Mouse (Mus musculus) neural tube, embryonic 15.5 days (tissue): ENCODE measurements at regions not wholly inside any gene's neighbourhood (a gene's known extent, or its start where the extent isn't known, plus 50 kb on each side); places are given as distances from the start of the nearest gene placed in this dataset.

ENCODE experiments used
- ATAC-seq: fragments of 200-750 bp; cut with Nextera tagmentation; 2 replicates; pipeline ENCODE4 v1.8.0; 2017; ENCODE audit warnings: mild to moderate bottlenecking, moderate TSS enrichment, moderate library complexity; ENCODE audit not compliant: low FRiP score
- H3K27ac ChIP-seq: fragments of 300-500 bp; sonication (generic); replicated peaks from 2 replicates; pipeline ENCODE4 v1.5.1; 2015; ENCODE audit warnings: mild to moderate bottlenecking, inconsistent platforms
- H3K27me3 ChIP-seq: fragments of 300-500 bp; sonication (generic); replicated peaks from 2 replicates; pipeline ENCODE4 v1.6.1; 2015; ENCODE audit warnings: inconsistent platforms
- H3K36me3 ChIP-seq: fragments of 300-500 bp; sonication (generic); 2 replicates; pipeline ENCODE4 v1.6.1; 2015; ENCODE audit warnings: inconsistent platforms
- H3K4me1 ChIP-seq: fragments of 300-500 bp; sonication (generic); 2 replicates; pipeline ENCODE4 v1.6.1; 2015; ENCODE audit warnings: inconsistent platforms
- H3K4me2 ChIP-seq: fragments of 300-500 bp; sonication (generic); 2 replicates; pipeline ENCODE4 v1.6.1; 2015; ENCODE audit warnings: inconsistent platforms, mild to moderate bottlenecking, moderate library complexity
- H3K4me3 ChIP-seq: fragments of 300-500 bp; sonication (generic); replicated peaks from 2 replicates; pipeline ENCODE4 v1.5.1; 2015; ENCODE audit warnings: mild to moderate bottlenecking, inconsistent platforms
- H3K9ac ChIP-seq: fragments of 300-500 bp; sonication (generic); replicated peaks from 2 replicates; pipeline ENCODE4 v1.6.1; 2015; ENCODE audit warnings: mild to moderate bottlenecking, inconsistent platforms
- H3K9me3 ChIP-seq: fragments of 300-500 bp; sonication (generic); replicated peaks from 2 replicates; pipeline ENCODE4 v1.6.1; 2016; ENCODE audit warnings: inconsistent platforms
- WGBS: fragments of 180-500 bp; shearing (Covaris S2); methylation state at CpG from one replicate; pipeline ENCODE4 v1.1.7; 2015; ENCODE audit warnings: mixed read lengths; 5-methylcytosine and 5-hydroxymethylcytosine counted together

- Histone ChIP-seq H3K9me3 (no peaks in the 10 kb centered on the region), H3K4me2 (no peak overlapping the region), H3K4me3 (no peak overlapping the region), H3K4me1 (peaks cover 3% of the 10 kb centered on the region; the same call in 1 of the 2 replicates), H3K36me3 (no peaks in the 10 kb centered on the region), H3K27ac (no peak overlapping the region), H3K27me3 (no peaks in the 10 kb centered on the region), H3K9ac (no peak overlapping the region)
- no peak for ATAC-seq
- 42% methylated on average over 6 of the region's 6 CpGs for WGBS
These were observed 556.3 kb upstream of the Slc39a10 start for GRCm38 (mm10) chr1:47448737-47449489.

DNA sequence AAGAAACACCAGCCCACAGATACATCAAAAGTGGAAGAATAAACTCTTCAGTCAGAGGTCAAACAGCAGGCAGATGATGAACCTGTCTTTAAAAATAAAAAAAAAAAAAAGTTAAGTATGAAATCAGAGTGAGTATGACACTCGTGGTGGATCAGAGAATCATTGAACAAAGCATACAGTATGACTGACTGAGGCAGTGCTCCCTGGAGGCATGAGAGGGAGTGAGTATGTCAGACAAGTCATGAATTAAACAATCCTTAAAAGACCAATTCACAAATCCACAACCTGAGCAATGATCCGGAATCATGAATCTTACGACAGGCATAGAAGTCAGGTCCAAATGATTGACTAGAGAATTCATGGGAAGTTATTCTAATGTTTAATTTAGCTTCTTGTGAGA is 555.4 kb upstream of the Slc39a10 start:
- WGBS = 36% methylated on average over 3 of the region's 3 CpGs
- H3K9me3 ChIP-seq = no peaks in the 10 kb centered on the region
- H3K4me1 ChIP-seq = peaks cover 3% of the 10 kb centered on the region; the same call in 1 of the 2 replicates
- H3K4me3 ChIP-seq = no peak overlapping the region
- H3K36me3 ChIP-seq = no peaks in the 10 kb centered on the region
- H3K4me2 ChIP-seq = no peak overlapping the region
- no peak overlapping the region for H3K27ac ChIP-seq
- no peak for ATAC-seq
- no peaks in the 10 kb centered on the region for H3K27me3 ChIP-seq
- H3K9ac ChIP-seq = no peak overlapping the region

DNA sequence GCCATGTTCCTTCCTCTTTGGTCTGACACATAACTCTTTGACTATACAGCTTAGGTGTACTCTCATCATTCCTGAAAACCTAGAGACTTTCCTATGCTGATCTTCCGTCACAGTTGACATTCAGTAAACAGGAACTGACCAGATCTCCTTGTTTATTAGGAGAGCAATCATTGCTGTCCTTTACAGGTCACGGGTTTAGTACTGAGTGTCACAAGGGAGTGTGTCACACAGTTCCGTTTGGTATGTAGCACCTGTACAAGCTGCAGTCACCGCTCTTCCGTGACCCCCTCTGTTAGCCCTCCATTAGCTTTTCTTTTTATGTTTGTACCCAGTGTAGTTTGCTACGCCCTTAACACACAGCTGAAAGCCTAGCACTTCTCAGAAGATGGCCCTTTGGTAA is 553.4 kb upstream of the Slc39a10 start:
- Histone ChIP-seq H3K36me3 (no peaks in the 10 kb centered on the region), H3K9me3 (no peaks in the 10 kb centered on the region), H3K4me2 (no peak overlapping the region), H3K27me3 (no peaks in the 10 kb centered on the region), H3K27ac (no peak overlapping the region), H3K9ac (no peak overlapping the region), H3K4me3 (no peak overlapping the region), H3K4me1 (peaks cover 3% of the 10 kb centered on the region; the same call in 1 of the 2 replicates)
- WGBS = 23% methylated on average over 6 of the region's 6 CpGs
- ATAC-seq = 0 out of 2 replicates have a peak, but pooled peaks have one; percentile 50

- H3K27ac ChIP-seq = no peak overlapping the region
- H3K9ac ChIP-seq = no peak overlapping the region
- H3K4me3 ChIP-seq = no peak overlapping the region
- H3K27me3 ChIP-seq = no peaks in the 10 kb centered on the region
- no peaks in the 10 kb centered on the region for H3K4me1 ChIP-seq
- H3K9me3 ChIP-seq = no peaks in the 10 kb centered on the region
- H3K36me3 ChIP-seq = no peaks in the 10 kb centered on the region
- 85% methylated on average over 1 of the region's 1 CpGs for WGBS
- H3K4me2 ChIP-seq = no peak overlapping the region
- no peak for ATAC-seq
These were observed 540.2 kb upstream of the Slc39a10 start for GRCm38 (mm10) chr1:47432829-47433228.

GRCm38 (mm10) chr1:47405164-47405563 is 512.5 kb upstream of the Slc39a10 start:
- Histone ChIP-seq H3K36me3 (no peaks in the 10 kb centered on the region), H3K4me3 (no peak overlapping the region), H3K9me3 (no peaks in the 10 kb centered on the region), H3K4me1 (no peaks in the 10 kb centered on the region), H3K4me2 (no peak overlapping the region), H3K27me3 (no peaks in the 10 kb centered on the region), H3K27ac (no peak overlapping the region), H3K9ac (no peak overlapping the region)
- WGBS = 73% methylated on average over 1 of the region's 1 CpGs
- ATAC-seq = no peak

- ATAC-seq = no peak
- Histone ChIP-seq H3K4me3 (no peak overlapping the region), H3K4me2 (no peak overlapping the region), H3K9me3 (no peaks in the 10 kb centered on the region), H3K27ac (no peak overlapping the region), H3K4me1 (no peaks in the 10 kb centered on the region), H3K36me3 (no peaks in the 10 kb centered on the region), H3K27me3 (no peaks in the 10 kb centered on the region), H3K9ac (no peak overlapping the region)
These were observed 493.9 kb upstream of the Slc39a10 start for GRCm38 (mm10) chr1:47386579-47386978.

DNA sequence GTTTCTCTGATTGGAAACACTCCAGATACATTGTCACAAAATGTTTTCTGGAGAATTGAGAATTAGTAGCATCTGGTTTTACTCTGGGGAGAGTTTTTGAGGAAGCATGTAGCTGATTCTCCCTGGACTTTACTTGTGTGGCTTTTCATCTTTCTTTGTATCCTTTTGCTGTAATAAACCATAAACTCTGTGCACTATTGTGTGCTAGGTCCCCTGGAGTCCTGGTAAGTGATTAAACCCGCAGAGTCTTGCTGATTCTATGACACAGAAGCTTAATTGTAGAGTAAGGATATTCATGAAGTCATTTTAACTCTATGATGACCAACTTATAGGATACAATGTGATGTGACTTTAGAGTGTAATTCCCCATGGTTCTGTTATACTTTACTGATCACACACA is 486.1 kb upstream of the Slc39a10 start:
- H3K4me2 ChIP-seq = no peak overlapping the region
- H3K27me3 ChIP-seq = no peaks in the 10 kb centered on the region
- no peak for ATAC-seq

DNA sequence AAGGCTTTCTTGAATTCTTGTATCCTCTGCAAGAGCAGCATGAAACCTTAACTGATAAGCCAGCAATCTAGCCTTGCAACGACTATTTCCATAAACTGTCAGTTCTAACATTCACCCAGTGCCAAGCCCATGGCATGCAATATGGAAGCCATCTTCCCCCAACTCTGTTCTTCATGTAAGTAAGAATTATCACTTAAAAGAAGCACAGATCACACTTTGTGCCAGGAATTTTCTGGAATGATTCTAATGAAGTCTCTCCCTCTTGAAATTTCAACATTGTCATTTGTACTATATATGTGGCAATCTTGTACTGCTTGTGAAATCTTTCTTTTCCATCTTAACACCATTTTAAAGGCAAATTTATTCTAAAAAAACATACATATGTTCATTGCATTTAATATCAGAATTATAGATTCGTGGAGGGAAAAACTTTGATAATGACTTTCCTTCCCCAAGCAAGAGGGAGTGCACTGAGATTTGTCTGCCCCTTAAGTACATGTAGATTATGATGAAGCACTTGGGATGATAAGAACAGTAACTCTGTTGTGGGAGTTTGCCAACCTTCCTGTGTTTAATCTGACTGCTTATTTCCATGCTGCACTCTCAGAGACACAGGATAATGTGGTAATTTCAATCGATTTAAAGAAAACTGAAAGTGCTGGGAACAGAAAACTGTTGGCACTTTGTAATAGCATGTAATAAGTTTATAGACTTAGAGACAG is 447.2 kb upstream of the Slc39a10 start:
- ATAC-seq = no peak
- Histone ChIP-seq H3K9me3 (no peaks in the 10 kb centered on the region), H3K4me3 (no peak overlapping the region), H3K36me3 (no peaks in the 10 kb centered on the region), H3K27me3 (no peaks in the 10 kb centered on the region), H3K27ac (no peak overlapping the region), H3K4me1 (no peaks in the 10 kb centered on the region), H3K4me2 (no peak overlapping the region), H3K9ac (no peak overlapping the region)
- 87% methylated on average over 3 of the region's 3 CpGs for WGBS

More for the DNA sequence above, 486.1 kb upstream of the Slc39a10 start:
- no peak overlapping the region for H3K27ac ChIP-seq
- no peaks in the 10 kb centered on the region for H3K4me1 ChIP-seq
- no peak overlapping the region for H3K4me3 ChIP-seq
- WGBS = 20% methylated on average over 1 of the region's 1 CpGs
- no peak overlapping the region for H3K9ac ChIP-seq
- no peaks in the 10 kb centered on the region for H3K36me3 ChIP-seq
- H3K9me3 ChIP-seq = no peaks in the 10 kb centered on the region

DNA sequence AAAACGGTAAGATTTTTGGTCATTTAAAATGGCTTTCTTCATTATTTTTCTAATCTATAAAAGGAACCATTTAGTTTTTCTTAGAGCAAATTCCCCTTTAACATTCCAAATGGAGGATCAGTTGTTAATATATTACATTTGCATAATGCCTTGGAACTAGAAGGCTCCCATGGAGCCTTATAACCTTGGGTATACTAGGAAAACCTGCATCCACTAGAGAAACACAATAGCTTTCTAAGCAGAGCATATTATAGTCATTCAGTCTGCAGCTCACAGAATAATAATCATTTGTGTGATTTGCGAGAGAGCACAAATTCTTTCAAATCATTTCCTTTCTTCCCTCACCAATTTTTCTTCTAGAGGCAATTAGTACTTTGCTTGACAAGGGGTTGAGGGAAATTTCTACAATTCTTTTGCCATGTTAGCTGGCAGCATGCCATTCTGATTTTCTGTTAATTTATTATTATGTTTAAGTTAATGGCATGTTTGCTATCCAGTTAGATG is 418.0 kb upstream of the Slc39a10 start:
- no peak overlapping the region for H3K27ac ChIP-seq
- H3K4me3 ChIP-seq = no peak overlapping the region
- H3K9ac ChIP-seq = no peak overlapping the region
- ATAC-seq = no peak
- H3K27me3 ChIP-seq = no peaks in the 10 kb centered on the region
- no peaks in the 10 kb centered on the region for H3K4me1 ChIP-seq
- no peak overlapping the region for H3K4me2 ChIP-seq
- no peaks in the 10 kb centered on the region for H3K36me3 ChIP-seq
- H3K9me3 ChIP-seq = no peaks in the 10 kb centered on the region
- WGBS = 68% methylated on average over 2 of the region's 2 CpGs

GRCm38 (mm10) chr1:47306961-47307360 is 414.3 kb upstream of the Slc39a10 start:
- H3K27me3 ChIP-seq = no peaks in the 10 kb centered on the region
- H3K4me2 ChIP-seq = no peak overlapping the region
- no peak overlapping the region for H3K27ac ChIP-seq
- no peaks in the 10 kb centered on the region for H3K4me1 ChIP-seq
- no peak overlapping the region for H3K4me3 ChIP-seq
- no peak overlapping the region for H3K9ac ChIP-seq
- no peaks in the 10 kb centered on the region for H3K9me3 ChIP-seq
- no peaks in the 10 kb centered on the region for H3K36me3 ChIP-seq
- ATAC-seq = no peak

DNA sequence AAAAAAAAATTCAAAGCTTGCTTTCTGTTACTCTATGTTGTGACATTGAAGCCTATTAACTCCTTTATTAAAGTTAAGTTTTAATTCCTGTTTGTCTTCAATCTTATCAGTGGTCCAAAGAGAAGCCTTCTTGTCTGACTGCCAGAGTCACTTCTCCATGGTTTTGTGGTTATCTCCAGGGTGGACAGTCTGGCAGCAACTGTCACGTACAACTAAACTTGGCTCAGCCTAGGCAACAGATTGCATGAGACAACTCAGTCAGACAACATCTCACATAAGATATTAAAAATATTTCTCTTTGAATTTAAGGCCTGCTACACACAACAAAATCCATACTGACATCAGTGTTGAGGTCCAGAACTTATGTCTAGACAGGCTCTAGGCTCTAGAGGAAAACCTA is 406.7 kb upstream of the Slc39a10 start:
- no peak for ATAC-seq
- Histone ChIP-seq H3K9ac (no peak overlapping the region), H3K27ac (no peak overlapping the region), H3K27me3 (no peaks in the 10 kb centered on the region), H3K9me3 (no peaks in the 10 kb centered on the region), H3K4me3 (no peak overlapping the region), H3K4me2 (no peak overlapping the region), H3K36me3 (no peaks in the 10 kb centered on the region), H3K4me1 (no peaks in the 10 kb centered on the region)
- WGBS = 93% methylated on average over 1 of the region's 1 CpGs

DNA sequence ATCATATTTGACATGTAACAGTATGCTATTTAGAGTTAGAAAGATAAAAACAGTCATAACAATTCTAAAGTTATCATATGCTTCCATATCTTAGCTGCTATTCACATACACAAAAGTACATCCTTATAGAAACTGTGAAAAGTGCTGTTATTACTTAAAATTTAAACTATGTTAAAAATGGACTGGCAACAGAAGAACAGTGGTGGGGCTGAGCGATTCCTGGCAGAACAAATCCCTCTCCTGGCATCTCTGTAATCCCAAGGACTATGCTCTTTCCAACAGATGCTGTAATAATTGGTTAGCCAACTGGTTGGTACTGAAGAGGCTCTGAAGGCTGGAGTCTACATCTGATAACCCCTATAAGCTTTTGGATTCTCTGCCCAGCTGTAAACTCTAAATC is 393.0 kb upstream of the Slc39a10 start:
- Histone ChIP-seq H3K9me3 (no peaks in the 10 kb centered on the region), H3K4me1 (no peaks in the 10 kb centered on the region), H3K27ac (no peak overlapping the region), H3K36me3 (no peaks in the 10 kb centered on the region), H3K9ac (no peak overlapping the region), H3K4me3 (no peak overlapping the region), H3K4me2 (no peak overlapping the region), H3K27me3 (no peaks in the 10 kb centered on the region)
- WGBS = 90% methylated on average over 1 of the region's 1 CpGs
- ATAC-seq = no peak
